Mouse (Mus musculus) thymus, adult 2 months (tissue): Measurements from ENCODE around the gene Gm20503. TPM values are rescaled to one million over a fixed set of nuclear protein-coding genes. Genes with fewer than 3 reads are reported as not detected.
A peak's percentile ranks its signal among the peaks of the same experiment; 100 is the strongest.

Experiments used
- DNase-seq: peaks from one replicate; pipeline ENCODE4 v3.0.0; 2021
- H3K27ac ChIP-seq: fragments of 200-500 bp; 2 replicates; pipeline ENCODE4 v1.5.1; 2012; ENCODE audit warnings: low read length, control low read depth; ENCODE audit not compliant: control insufficient read depth, insufficient read depth
- H3K27me3 ChIP-seq: fragments of 200-500 bp; 2 replicates; pipeline ENCODE4 v1.6.1; 2012; ENCODE audit warnings: mild to moderate bottlenecking, low read length, moderate library complexity, mixed read lengths; ENCODE audit not compliant: control insufficient read depth, insufficient read depth
- H3K36me3 ChIP-seq: fragments of 200-500 bp; 2 replicates; pipeline ENCODE4 v1.6.1; 2012; ENCODE audit warnings: mild to moderate bottlenecking, low read length, moderate library complexity; ENCODE audit not compliant: control insufficient read depth, insufficient read depth
- H3K4me1 ChIP-seq: fragments of 200-500 bp; replicated peaks from 2 replicates; pipeline ENCODE4 v1.6.1; 2012; ENCODE audit warnings: low read length; ENCODE audit not compliant: control insufficient read depth, insufficient read depth
- H3K4me3 ChIP-seq: fragments of 200-500 bp; 2 replicates; pipeline ENCODE4 v1.5.1; 2012; ENCODE audit warnings: mild to moderate bottlenecking, low read length, control low read depth, moderate library complexity; ENCODE audit not compliant: control insufficient read depth, insufficient read depth
- CTCF ChIP-seq: fragments of 200-500 bp; IDR thresholded peaks from 2 replicates; pipeline ENCODE4 v1.5.1; 2012; ENCODE audit warnings: mild to moderate bottlenecking, control low read depth, low read length, moderate library complexity, borderline replicate concordance; ENCODE audit not compliant: control insufficient read depth, poor library complexity, insufficient read depth; ENCODE audit errors: extremely low read depth
- POLR2A ChIP-seq: fragments of 200-500 bp; IDR thresholded peaks from 2 replicates; pipeline ENCODE4 v1.6.1; 2012; ENCODE audit warnings: mild to moderate bottlenecking, low read length, control low read depth, moderate library complexity; ENCODE audit not compliant: control insufficient read depth, poor library complexity, insufficient read depth; ENCODE audit errors: extremely low read depth
- WGBS: fragments of 180-500 bp; shearing (Covaris S2); methylation state at CpG from one replicate; pipeline ENCODE4 v1.1.7; 2018; 5-methylcytosine and 5-hydroxymethylcytosine counted together
- polyA plus RNA-seq: library from polyadenylated mRNA; depleted of rRNA; stranded (reverse); fragments of >200 nt; gene quantifications from 2 replicates; pipeline ENCODE4 v1.2.3, GENCODE M21; 2012

Gm20503 gene
- polyA plus RNA-seq, 1 experiment = not detected

GRCm38 (mm10) chr4:59016922-59017321 is 13.9 kb downstream of the Gm20503 start:
- Histone ChIP-seq H3K4me1 (no peaks in the 10 kb centered on the region; the same call in 1 of the 2 replicates), H3K36me3 (peaks cover 4% of the 10 kb centered on the region; the same call in 1 of the 2 replicates), H3K27me3 (no peaks in the 10 kb centered on the region), H3K27ac (no peak overlapping the region), H3K4me3 (no peak overlapping the region)
- no peak for DNase-seq
- 99% methylated on average over 2 of the region's 2 CpGs for WGBS
- no peak for TF ChIP-seq POLR2A
- TF ChIP-seq CTCF = no peak

GRCm38 (mm10) chr4:59034325-59034917 is 31.4 kb downstream of the Gm20503 start:
- H3K4me3 ChIP-seq = no peak overlapping the region
- no peak for TF ChIP-seq CTCF
- no peak for TF ChIP-seq POLR2A
- WGBS = 69% methylated on average over 10 of the region's 10 CpGs

GRCm38 (mm10) chr4:59034918-59035785 is 32.1 kb downstream of the Gm20503 start, which contains the start of gene Gng10:
TSS of gene Gng10 (plus strand) at chr4:59035088.
- Histone ChIP-seq H3K36me3 (no peaks in the 10 kb centered on the region), H3K27ac (no peak within 1 kb of the TSS), H3K4me1 (peaks cover 12% of the 10 kb centered on the region), H3K4me3 (peak within 1 kb of the TSS; percentile 86), H3K27me3 (no peaks in the 10 kb centered on the region)
- peak; percentile 74 for DNase-seq
- 12% methylated on average over 76 of the region's 76 CpGs for WGBS
- TF ChIP-seq POLR2A (peak; percentile 44; the same call in 1 of the 2 replicates), CTCF (peak; percentile 41; the same call in 1 of the 2 replicates)

More at GRCm38 (mm10) chr4:59034325-59034917, 31.4 kb downstream of the Gm20503 start:
- Histone ChIP-seq H3K36me3 (no peaks in the 10 kb centered on the region), H3K4me1 (peaks cover 12% of the 10 kb centered on the region), H3K27me3 (no peaks in the 10 kb centered on the region), H3K27ac (no peak overlapping the region)
- no peak for DNase-seq

GRCm38 (mm10) chr4:59035786-59036350 is 32.9 kb downstream of the Gm20503 start:
- Histone ChIP-seq H3K4me1 (peaks cover 14% of the 10 kb centered on the region), H3K27ac (no peak overlapping the region), H3K27me3 (no peaks in the 10 kb centered on the region), H3K36me3 (no peaks in the 10 kb centered on the region), H3K4me3 (peak overlapping the region; percentile 86)
- TF ChIP-seq POLR2A (no peak), CTCF (no peak)
- 44% methylated on average over 18 of the region's 18 CpGs for WGBS
- no peak for DNase-seq

GRCm38 (mm10) chr4:59036490-59037127 is 33.6 kb downstream of the Gm20503 start:
- H3K27ac ChIP-seq = no peak overlapping the region
- 15% methylated on average over 13 of the region's 13 CpGs for WGBS

GRCm38 (mm10) chr4:59037525-59037924 is 34.5 kb downstream of the Gm20503 start:
- no peaks in the 10 kb centered on the region for H3K36me3 ChIP-seq
- peaks cover 15% of the 10 kb centered on the region for H3K4me1 ChIP-seq
- no peak for TF ChIP-seq CTCF
- no peak for TF ChIP-seq POLR2A
- no peaks in the 10 kb centered on the region for H3K27me3 ChIP-seq
- no peak for DNase-seq
- 89% methylated on average over 3 of the region's 3 CpGs for WGBS
- no peak overlapping the region for H3K4me3 ChIP-seq
- no peak overlapping the region for H3K27ac ChIP-seq

More at GRCm38 (mm10) chr4:59036490-59037127, 33.6 kb downstream of the Gm20503 start:
- TF ChIP-seq POLR2A = no peak
- no peak for TF ChIP-seq CTCF
- peaks cover 15% of the 10 kb centered on the region for H3K4me1 ChIP-seq
- DNase-seq = peak; percentile 76
- no peaks in the 10 kb centered on the region for H3K27me3 ChIP-seq
- no peak overlapping the region for H3K4me3 ChIP-seq
- no peaks in the 10 kb centered on the region for H3K36me3 ChIP-seq
